Mouse (Mus musculus) liver, postnatal 0 days (tissue): ENCODE results near the gene Dpagt1.

Experiments used
- CTCF ChIP-seq: sonication (generic); IDR thresholded peaks from 2 replicates; pipeline ENCODE4 v1.5.1; 2016; ENCODE audit warnings: antibody characterized with exemption, low read depth
- EP300 ChIP-seq: IDR thresholded peaks from 2 replicates; pipeline ENCODE4 v1.6.1; 2016; ENCODE audit warnings: antibody characterized with exemption, low read depth, mild to moderate bottlenecking

- TF ChIP-seq EP300 (peak; percentile 56), CTCF (no peak)
Observed at GRCm38 (mm10) chr9:44326371-44327063, 698 bp downstream of the Dpagt1 start.
